Mouse (Mus musculus): ENCODE results near the gene Rpgrip1l.

Rpgrip1l gene

GRCm38 (mm10) chr8:91276337-91276736 is 36.7 kb downstream of the Rpgrip1l start:
- DNase-seq (ENCODE audit: low read depth, low spot score), result peak; percentile 11

GRCm38 (mm10) chr8:91273493-91273892 is 39.6 kb downstream of the Rpgrip1l start:
- DNase-seq (ENCODE audit: low read depth, low spot score), result no peak

- DNase-seq (ENCODE audit: low read depth, low spot score), result no peak
Measured at GRCm38 (mm10) chr8:91269374-91269958, 43.6 kb downstream of the Rpgrip1l start.

GRCm38 (mm10) chr8:91264564-91264963 is 48.5 kb downstream of the Rpgrip1l start:
- DNase-seq (ENCODE audit: low read depth, low spot score), result peak; percentile 44

GRCm38 (mm10) chr8:91263939-91264338 is 49.1 kb downstream of the Rpgrip1l start:
- DNase-seq (ENCODE audit: low read depth, low spot score), result peak; percentile 48

- no peak for DNase-seq (ENCODE audit: low read depth, low spot score)
Measured at GRCm38 (mm10) chr8:91261598-91261997, 51.5 kb downstream of the Rpgrip1l start.

GRCm38 (mm10) chr8:91250966-91251365 is 62.1 kb downstream of the Rpgrip1l start:
- DNase-seq (ENCODE audit: low read depth, low spot score), result no peak

- DNase-seq (ENCODE audit: low read depth, low spot score), result no peak
Measured at GRCm38 (mm10) chr8:91249758-91250466, 63.1 kb downstream of the Rpgrip1l start.

- DNase-seq (ENCODE audit: low read depth, low spot score), result no peak
Measured at GRCm38 (mm10) chr8:91245821-91246454, 67.1 kb downstream of the Rpgrip1l start.

GRCm38 (mm10) chr8:91242721-91243120 is 70.3 kb downstream of the Rpgrip1l start:
- no peak for DNase-seq (ENCODE audit: low read depth, low spot score)

- DNase-seq (ENCODE audit: low read depth, low spot score), result no peak
Measured at GRCm38 (mm10) chr8:91241873-91242519, 71.1 kb downstream of the Rpgrip1l start.

- no peak for DNase-seq (ENCODE audit: low read depth, low spot score)
Measured at GRCm38 (mm10) chr8:91241371-91241770, 71.7 kb downstream of the Rpgrip1l start.

- peak; percentile 89 for DNase-seq (ENCODE audit: low read depth, low spot score)
Measured at GRCm38 (mm10) chr8:91237191-91237590, 75.9 kb downstream of the Rpgrip1l start.

- no peak for DNase-seq (ENCODE audit: low read depth, low spot score)
Measured at GRCm38 (mm10) chr8:91234097-91234496, 79.0 kb downstream of the Rpgrip1l start.

GRCm38 (mm10) chr8:91227421-91227841 is 85.6 kb downstream of the Rpgrip1l start:
- DNase-seq (ENCODE audit: low read depth, low spot score), result no peak

GRCm38 (mm10) chr8:91224227-91224626 is 88.8 kb downstream of the Rpgrip1l start:
- no peak for DNase-seq (ENCODE audit: low read depth, low spot score)

- DNase-seq (ENCODE audit: low read depth, low spot score), result no peak
Measured at GRCm38 (mm10) chr8:91221841-91222240, 91.2 kb downstream of the Rpgrip1l start.

- DNase-seq (ENCODE audit: low read depth, low spot score), result peak; percentile 78
Measured at GRCm38 (mm10) chr8:91218271-91218670, 94.8 kb downstream of the Rpgrip1l start.

GRCm38 (mm10) chr8:91217062-91217905 is 95.8 kb downstream of the Rpgrip1l start:
- DNase-seq (ENCODE audit: low read depth, low spot score), result peak; percentile 43

- no peak for DNase-seq (ENCODE audit: low read depth, low spot score)
Measured at GRCm38 (mm10) chr8:91214287-91214686, 98.8 kb downstream of the Rpgrip1l start.

GRCm38 (mm10) chr8:91212948-91213347 is 100.1 kb downstream of the Rpgrip1l start:
- no peak for DNase-seq (ENCODE audit: low read depth, low spot score)
